Mouse (Mus musculus) midbrain, embryonic 11.5 days (tissue): ENCODE data around the gene Mrps18a. TPM values are rescaled to one million over a fixed set of nuclear protein-coding genes. Genes with fewer than 3 reads are reported as not detected.

Experiments used
- ATAC-seq: fragments of 200-750 bp; cut with Nextera tagmentation; 2 replicates; pipeline ENCODE4 v1.8.0; 2017; ENCODE audit warnings: moderate TSS enrichment, moderate library complexity; ENCODE audit not compliant: low FRiP score
- DNase-seq: peaks from one replicate; pipeline ENCODE4 v3.0.0; 2015; ENCODE audit warnings: low spot score; ENCODE audit errors: missing footprints
- H3K27ac ChIP-seq: fragments of 300-500 bp; sonication (generic); 2 replicates; pipeline ENCODE4 v1.5.1; 2014; ENCODE audit warnings: low read depth, low read length
- H3K27me3 ChIP-seq: fragments of 300-500 bp; sonication (generic); 2 replicates; pipeline ENCODE4 v1.6.1; 2014; ENCODE audit warnings: mild to moderate bottlenecking, low read length, moderate library complexity, mixed read lengths; ENCODE audit not compliant: control insufficient read depth, insufficient read depth
- H3K36me3 ChIP-seq: fragments of 300-500 bp; sonication (generic); 2 replicates; pipeline ENCODE4 v1.6.1; 2014; ENCODE audit warnings: mild to moderate bottlenecking, low read length, moderate library complexity, mixed read lengths; ENCODE audit not compliant: control insufficient read depth, insufficient read depth
- H3K4me1 ChIP-seq: fragments of 300-500 bp; sonication (generic); 2 replicates; pipeline ENCODE4 v1.6.1; 2014; ENCODE audit warnings: low read length; ENCODE audit not compliant: control insufficient read depth, insufficient read depth
- H3K4me2 ChIP-seq: fragments of 300-500 bp; sonication (generic); 2 replicates; pipeline ENCODE4 v1.6.1; 2014; ENCODE audit warnings: mild to moderate bottlenecking, moderate library complexity
- H3K4me3 ChIP-seq: fragments of 300-500 bp; sonication (generic); 2 replicates; pipeline ENCODE4 v1.5.1; 2014; ENCODE audit warnings: low read depth, low read length
- H3K9ac ChIP-seq: fragments of 300-500 bp; sonication (generic); 2 replicates; pipeline ENCODE4 v1.6.1; 2014; ENCODE audit warnings: low read length
- H3K9me3 ChIP-seq: fragments of 300-500 bp; sonication (generic); 2 replicates; pipeline ENCODE4 v1.6.1; 2016; ENCODE audit warnings: low read length; ENCODE audit not compliant: control insufficient read depth
- WGBS: fragments of 180-500 bp; shearing (Covaris S2); extraction: QIAGEN DNeasy Blood & Tissue Kit; methylation state at CpG from one replicate; pipeline ENCODE4 v1.1.7; 2014; 5-methylcytosine and 5-hydroxymethylcytosine counted together
- polyA plus RNA-seq: library from polyadenylated mRNA; unstranded; fragments of >200 nt; fragmentation: Nextera tagmentation; extraction: Ambion mirVana; gene quantifications from 2 replicates; pipeline ENCODE4 v1.2.1, GENCODE M21; 2014

Gene Mrps18a
- polyA plus RNA-seq, 1 experiment from 2014 or later = 119 TPM

- Histone ChIP-seq H3K9me3 (no peaks in the 10 kb centered on the region), H3K9ac (no peak overlapping the region), H3K4me2 (no peak overlapping the region), H3K4me1 (no peaks in the 10 kb centered on the region), H3K27ac (no peak overlapping the region), H3K27me3 (no peaks in the 10 kb centered on the region), H3K36me3 (peaks cover 35% of the 10 kb centered on the region), H3K4me3 (no peak overlapping the region)
- WGBS = 82% methylated on average over 6 of the region's 6 CpGs
- ATAC-seq (no peak), DNase-seq (no peak)
Observed at GRCm38 (mm10) chr17:46127814-46128493, 17.2 kb downstream of the Mrps18a start.

GRCm38 (mm10) chr17:46129741-46130498 is 19.1 kb downstream of the Mrps18a start:
- DNase-seq (no peak), ATAC-seq (no peak)
- Histone ChIP-seq H3K27me3 (no peaks in the 10 kb centered on the region), H3K9ac (no peak overlapping the region), H3K9me3 (no peaks in the 10 kb centered on the region), H3K4me3 (no peak overlapping the region), H3K4me2 (no peak overlapping the region), H3K36me3 (peaks cover 19% of the 10 kb centered on the region; the same call in 1 of the 2 replicates), H3K27ac (no peak overlapping the region), H3K4me1 (no peaks in the 10 kb centered on the region)
- 81% methylated on average over 13 of the region's 13 CpGs for WGBS

GRCm38 (mm10) chr17:46132058-46132718 is 21.4 kb downstream of the Mrps18a start:
- 13% methylated on average over 12 of the region's 12 CpGs for WGBS
- Histone ChIP-seq H3K4me3 (no peak overlapping the region), H3K9ac (no peak overlapping the region), H3K4me2 (no peak overlapping the region), H3K9me3 (no peaks in the 10 kb centered on the region), H3K36me3 (peaks cover 4% of the 10 kb centered on the region; the same call in 1 of the 2 replicates), H3K4me1 (no peaks in the 10 kb centered on the region), H3K27me3 (no peaks in the 10 kb centered on the region), H3K27ac (no peak overlapping the region)
- DNase-seq (peak; percentile 99), ATAC-seq (peak; percentile 48; the same call in 1 of the 2 replicates)

- WGBS = 77% methylated on average over 8 of the region's 8 CpGs
- Histone ChIP-seq H3K9ac (no peak overlapping the region), H3K27me3 (no peaks in the 10 kb centered on the region), H3K9me3 (no peaks in the 10 kb centered on the region), H3K4me1 (no peaks in the 10 kb centered on the region), H3K36me3 (peaks cover 4% of the 10 kb centered on the region; the same call in 1 of the 2 replicates), H3K4me3 (no peak overlapping the region), H3K4me2 (no peak overlapping the region), H3K27ac (no peak overlapping the region)
- DNase-seq = no peak
- no peak for ATAC-seq
Observed at GRCm38 (mm10) chr17:46132862-46133261, 22.1 kb downstream of the Mrps18a start.

- WGBS = 85% methylated on average over 8 of the region's 8 CpGs
- Histone ChIP-seq H3K36me3 (no peaks in the 10 kb centered on the region), H3K4me2 (no peak overlapping the region), H3K9ac (no peak overlapping the region), H3K4me3 (no peak overlapping the region), H3K27me3 (no peaks in the 10 kb centered on the region), H3K27ac (no peak overlapping the region), H3K9me3 (no peaks in the 10 kb centered on the region), H3K4me1 (peaks cover 5% of the 10 kb centered on the region)
- ATAC-seq = no peak
- DNase-seq = peak; percentile 47
Observed at GRCm38 (mm10) chr17:46138563-46139236, 27.9 kb downstream of the Mrps18a start.

- Histone ChIP-seq H3K4me2 (no peak overlapping the region), H3K27me3 (no peaks in the 10 kb centered on the region), H3K27ac (no peak overlapping the region), H3K9ac (no peak overlapping the region), H3K9me3 (no peaks in the 10 kb centered on the region), H3K4me1 (peaks cover 5% of the 10 kb centered on the region), H3K4me3 (no peak overlapping the region), H3K36me3 (no peaks in the 10 kb centered on the region)
- DNase-seq = peak; percentile 45
- WGBS = 88% methylated on average over 3 of the region's 3 CpGs
- ATAC-seq = no peak
Observed at GRCm38 (mm10) chr17:46139872-46140271, 29.1 kb downstream of the Mrps18a start.

GRCm38 (mm10) chr17:46143578-46144423 is 33.0 kb downstream of the Mrps18a start, which contains the start of gene Rsph9:
Gene Rsph9 (minus strand): TSS chr17:46144216.
- peak within 1 kb of the TSS; percentile 29 for H3K9ac ChIP-seq
- ATAC-seq = peak; percentile 93
- H3K4me1 ChIP-seq = peaks cover 5% of the 10 kb centered on the region
- DNase-seq = peak; percentile 96
- no peaks in the 10 kb centered on the region for H3K9me3 ChIP-seq
- peak within 1 kb of the TSS; percentile 78 for H3K4me2 ChIP-seq
- H3K4me3 ChIP-seq = peak within 1 kb of the TSS; percentile 35
- no peak within 1 kb of the TSS for H3K27ac ChIP-seq
- H3K27me3 ChIP-seq = no peaks in the 10 kb centered on the region
- peaks cover 8% of the 10 kb centered on the region; the same call in 1 of the 2 replicates for H3K36me3 ChIP-seq
- WGBS = 7% methylated on average over 37 of the region's 37 CpGs
